Mouse (Mus musculus) liver, embryonic 13.5 days (tissue): ENCODE measurements around the gene Sipa1l3. TPM values are rescaled to one million over a fixed set of nuclear protein-coding genes. Genes with fewer than 3 reads are reported as not detected.
A peak's percentile ranks its signal among the peaks of the same experiment; 100 is the strongest.

Experiments
- ATAC-seq: fragments of 200-750 bp; cut with Nextera tagmentation; 2 replicates; pipeline ENCODE4 v1.8.0; 2017; ENCODE audit warnings: low read depth, mild to moderate bottlenecking, moderate number of reproducible peaks, moderate library complexity
- DNase-seq: peaks from one replicate; pipeline ENCODE4 v3.0.0; 2022
- H3K27ac ChIP-seq: fragments of 300-500 bp; sonication (generic); 2 replicates; pipeline ENCODE4 v1.5.1; 2015; ENCODE audit warnings: moderate library complexity, mild to moderate bottlenecking, inconsistent platforms
- H3K27me3 ChIP-seq: fragments of 300-500 bp; sonication (generic); 2 replicates; pipeline ENCODE4 v1.6.1; 2015; ENCODE audit warnings: mild to moderate bottlenecking, inconsistent platforms
- H3K36me3 ChIP-seq: fragments of 300-500 bp; sonication (generic); 2 replicates; pipeline ENCODE4 v1.6.1; 2015; ENCODE audit warnings: mild to moderate bottlenecking, inconsistent platforms
- H3K4me1 ChIP-seq: fragments of 300-500 bp; sonication (generic); replicated peaks from 2 replicates; pipeline ENCODE4 v1.6.1; 2015; ENCODE audit warnings: inconsistent platforms
- H3K4me2 ChIP-seq: fragments of 300-500 bp; sonication (generic); 2 replicates; pipeline ENCODE4 v1.6.1; 2015; ENCODE audit warnings: inconsistent platforms, mild to moderate bottlenecking, moderate library complexity
- H3K4me3 ChIP-seq: fragments of 300-500 bp; sonication (generic); replicated peaks from 2 replicates; pipeline ENCODE4 v1.5.1; 2015; ENCODE audit warnings: mild to moderate bottlenecking, inconsistent platforms
- H3K9ac ChIP-seq: fragments of 300-500 bp; sonication (generic); 2 replicates; pipeline ENCODE4 v1.6.1; 2015; ENCODE audit warnings: mild to moderate bottlenecking, inconsistent platforms
- H3K9me3 ChIP-seq: fragments of 300-500 bp; sonication (generic); replicated peaks from 2 replicates; pipeline ENCODE4 v1.6.1; 2016; ENCODE audit warnings: inconsistent platforms
- WGBS: fragments of 180-500 bp; shearing (Covaris S2); methylation state at CpG from one replicate; pipeline ENCODE4 v1.1.7; 2015; ENCODE audit not compliant: insufficient replicate concordance; 5-methylcytosine and 5-hydroxymethylcytosine counted together
- polyA plus RNA-seq: library from polyadenylated mRNA; unstranded; fragments of >200 nt; fragmentation: Nextera tagmentation; extraction: Ambion mirVana; gene quantifications from 2 replicates; pipeline ENCODE4 v1.2.1, GENCODE M21; 2015

The Sipa1l3 gene
- polyA plus RNA-seq, 1 experiment from 2014 or later: 2.6 TPM

GRCm38 (mm10) chr7:29327087-29327486, 191.4 kb downstream of the Sipa1l3 start:
- 76% methylated on average over 6 of the region's 6 CpGs for WGBS

GRCm38 (mm10) chr7:29319337-29320307, 198.8 kb downstream of the Sipa1l3 start:
- DNase-seq (no peak), ATAC-seq (peak; percentile 32)
- Histone ChIP-seq H3K4me1 (peaks cover 39% of the 10 kb centered on the region), H3K9me3 (no peaks in the 10 kb centered on the region), H3K9ac (no peak overlapping the region), H3K36me3 (peaks cover 3% of the 10 kb centered on the region; the same call in 1 of the 2 replicates), H3K27ac (no peak overlapping the region), H3K27me3 (no peaks in the 10 kb centered on the region), H3K4me3 (peak overlapping the region; percentile 25), H3K4me2 (peak overlapping the region; percentile 59)
- WGBS: 13% methylated on average over 19 of the region's 19 CpGs

More at GRCm38 (mm10) chr7:29327087-29327486, 191.4 kb downstream of the Sipa1l3 start:
- H3K27ac ChIP-seq: no peak overlapping the region
- no peak overlapping the region for H3K4me2 ChIP-seq
- H3K36me3 ChIP-seq: peaks cover 50% of the 10 kb centered on the region
- H3K27me3 ChIP-seq: no peaks in the 10 kb centered on the region
- DNase-seq (no peak), ATAC-seq (no peak)
- H3K9ac ChIP-seq: no peak overlapping the region
- no peaks in the 10 kb centered on the region for H3K4me1 ChIP-seq
- no peak overlapping the region for H3K4me3 ChIP-seq
- no peaks in the 10 kb centered on the region for H3K9me3 ChIP-seq

GRCm38 (mm10) chr7:29318115-29318911, 200.1 kb downstream of the Sipa1l3 start:
- ATAC-seq (peak; percentile 49), DNase-seq (no peak)
- WGBS: 2% methylated on average over 18 of the region's 18 CpGs
- Histone ChIP-seq H3K27me3 (no peaks in the 10 kb centered on the region), H3K4me2 (peak overlapping the region; percentile 59), H3K9me3 (no peaks in the 10 kb centered on the region), H3K4me1 (peaks cover 42% of the 10 kb centered on the region), H3K4me3 (peak overlapping the region; percentile 25), H3K9ac (peak overlapping the region; percentile 50), H3K27ac (0 out of 2 replicates have a peak overlapping the region, but pooled peaks have one; percentile 18), H3K36me3 (no peaks in the 10 kb centered on the region; the same call in 1 of the 2 replicates)

GRCm38 (mm10) chr7:29317558-29317957, 200.9 kb downstream of the Sipa1l3 start:
- no peak for ATAC-seq
- Histone ChIP-seq H3K4me3 (no peak overlapping the region), H3K4me2 (peak overlapping the region; percentile 59), H3K27ac (no peak overlapping the region), H3K27me3 (no peaks in the 10 kb centered on the region), H3K4me1 (peaks cover 49% of the 10 kb centered on the region), H3K36me3 (no peaks in the 10 kb centered on the region), H3K9ac (no peak overlapping the region), H3K9me3 (no peaks in the 10 kb centered on the region)
- no peak for DNase-seq
- WGBS: 0% methylated on average over 2 of the region's 2 CpGs

- Histone ChIP-seq H3K4me3 (no peak overlapping the region), H3K4me2 (peak overlapping the region; percentile 59), H3K27ac (no peak overlapping the region), H3K9me3 (no peaks in the 10 kb centered on the region), H3K36me3 (no peaks in the 10 kb centered on the region), H3K27me3 (no peaks in the 10 kb centered on the region), H3K4me1 (peaks cover 53% of the 10 kb centered on the region), H3K9ac (no peak overlapping the region)
- DNase-seq (no peak), ATAC-seq (no peak)
- 20% methylated on average over 10 of the region's 10 CpGs for WGBS
These were observed 201.5 kb downstream of the Sipa1l3 start for GRCm38 (mm10) chr7:29316976-29317375.

GRCm38 (mm10) chr7:29316137-29316734, 202.2 kb downstream of the Sipa1l3 start:
- DNase-seq (no peak), ATAC-seq (no peak)
- Histone ChIP-seq H3K27me3 (no peaks in the 10 kb centered on the region), H3K4me3 (no peak overlapping the region), H3K4me1 (peaks cover 53% of the 10 kb centered on the region), H3K9ac (no peak overlapping the region), H3K9me3 (no peaks in the 10 kb centered on the region), H3K4me2 (no peak overlapping the region), H3K27ac (no peak overlapping the region), H3K36me3 (no peaks in the 10 kb centered on the region)
- 69% methylated on average over 17 of the region's 17 CpGs for WGBS

GRCm38 (mm10) chr7:29314844-29315628, 203.4 kb downstream of the Sipa1l3 start:
- Histone ChIP-seq H3K4me2 (no peak overlapping the region), H3K4me3 (no peak overlapping the region), H3K4me1 (peaks cover 62% of the 10 kb centered on the region), H3K27me3 (peaks cover 7% of the 10 kb centered on the region; the same call in 1 of the 2 replicates), H3K9ac (no peak overlapping the region), H3K9me3 (no peaks in the 10 kb centered on the region), H3K27ac (no peak overlapping the region), H3K36me3 (no peaks in the 10 kb centered on the region)
- no peak for ATAC-seq
- WGBS: 51% methylated on average over 13 of the region's 13 CpGs
- DNase-seq: no peak

GRCm38 (mm10) chr7:29313572-29314261, 204.7 kb downstream of the Sipa1l3 start:
- DNase-seq (no peak), ATAC-seq (no peak)
- H3K27ac ChIP-seq: no peak overlapping the region
- no peak overlapping the region for H3K4me2 ChIP-seq
- peaks cover 20% of the 10 kb centered on the region for H3K27me3 ChIP-seq
- no peaks in the 10 kb centered on the region for H3K9me3 ChIP-seq
- H3K9ac ChIP-seq: no peak overlapping the region
- peaks cover 62% of the 10 kb centered on the region for H3K4me1 ChIP-seq
- no peaks in the 10 kb centered on the region for H3K36me3 ChIP-seq
- H3K4me3 ChIP-seq: no peak overlapping the region
- 37% methylated on average over 9 of the region's 9 CpGs for WGBS

- Histone ChIP-seq H3K27me3 (peaks cover 26% of the 10 kb centered on the region), H3K4me2 (no peak overlapping the region), H3K9ac (no peak overlapping the region), H3K4me1 (peaks cover 62% of the 10 kb centered on the region), H3K4me3 (no peak overlapping the region), H3K27ac (no peak overlapping the region), H3K9me3 (no peaks in the 10 kb centered on the region), H3K36me3 (no peaks in the 10 kb centered on the region)
- ATAC-seq (no peak), DNase-seq (no peak)
- WGBS: 27% methylated on average over 9 of the region's 9 CpGs
These were observed 205.4 kb downstream of the Sipa1l3 start for GRCm38 (mm10) chr7:29313051-29313450.

GRCm38 (mm10) chr7:29309749-29310148, 208.7 kb downstream of the Sipa1l3 start:
- Histone ChIP-seq H3K36me3 (no peaks in the 10 kb centered on the region), H3K4me1 (peaks cover 65% of the 10 kb centered on the region), H3K9ac (peak overlapping the region; percentile 68), H3K4me3 (peak overlapping the region; percentile 68), H3K27ac (no peak overlapping the region), H3K4me2 (peak overlapping the region; percentile 92), H3K27me3 (peaks cover 54% of the 10 kb centered on the region), H3K9me3 (no peaks in the 10 kb centered on the region)
- DNase-seq (no peak), ATAC-seq (0 out of 2 replicates have a peak, but pooled peaks have one; percentile 0)
- WGBS: 2% methylated on average over 5 of the region's 5 CpGs
